ENCODE assay signal across 24 mouse cellular contexts in genomic region chr5:62906954-62907353, GRCm38 (mm10).
A peak's percentile ranks its signal among the peaks of the same experiment; 100 is the strongest.
DNase-seq lines count a peak whose midpoint lies in the region; ATAC-seq and TF ChIP-seq lines count a peak whose summit lies in the region.
"Had no signal": no experiment of that assay in that cellular context is flagged by ENCODE, and none has a peak within 500 bp of the region (broad histone marks: within the 10 kb centered on the region; RNA-seq: fewer than 3 reads in every experiment).

No protein-coding gene starts in this region.

- no peak overlapping the region for H3K27ac ChIP-seq in forebrain, embryonic 14.5 days (ENCODE audit: low read depth, low read length)
- no peak overlapping the region for H3K27ac ChIP-seq in forebrain, embryonic 10.5 days
- H3K27ac ChIP-seq in hindbrain, postnatal 0 days: no peak overlapping the region
- H3K27ac ChIP-seq in hindbrain, embryonic 10.5 days: no peak overlapping the region
- no peak overlapping the region for H3K27ac ChIP-seq in midbrain, embryonic 14.5 days (replicated peaks; ENCODE audit: low read depth, low read length)
- no peak overlapping the region for H3K27ac ChIP-seq in midbrain, embryonic 13.5 days
- H3K27ac ChIP-seq in stomach, postnatal 0 days (replicated peaks): no peak overlapping the region
- H3K27ac ChIP-seq: hindbrain, embryonic 12.5 days; limb, embryonic 10.5 days; liver, embryonic 15.5 days; midbrain, embryonic 12.5 days; stomach, embryonic 15.5 days had no signal

- WGBS in forebrain, embryonic 14.5 days: 86% methylated on average over 2 of the region's 2 CpGs
- WGBS in forebrain, embryonic 10.5 days: 88% methylated on average over 2 of the region's 2 CpGs
- WGBS in hindbrain, postnatal 0 days: 60% methylated on average over 2 of the region's 2 CpGs
- WGBS in hindbrain, embryonic 10.5 days: 85% methylated on average over 2 of the region's 2 CpGs
- 77% methylated on average over 2 of the region's 2 CpGs for WGBS in midbrain, embryonic 14.5 days
- WGBS in midbrain, embryonic 13.5 days: 81% methylated on average over 2 of the region's 2 CpGs
- WGBS in stomach, postnatal 0 days: 63% methylated on average over 2 of the region's 2 CpGs

- H3K9ac ChIP-seq in forebrain, embryonic 14.5 days (ENCODE audit: low read length): no peak overlapping the region
- H3K9ac ChIP-seq in hindbrain, postnatal 0 days (replicated peaks; ENCODE audit: low read length): no peak overlapping the region
- H3K9ac ChIP-seq in midbrain, embryonic 14.5 days (replicated peaks; ENCODE audit: low read length): no peak overlapping the region
- no peak overlapping the region for H3K9ac ChIP-seq in midbrain, embryonic 13.5 days (replicated peaks)
- H3K9ac ChIP-seq in stomach, postnatal 0 days (ENCODE audit: low read length): no peak overlapping the region
- H3K9ac ChIP-seq: hindbrain, embryonic 12.5 days; liver, embryonic 15.5 days; midbrain, embryonic 12.5 days; stomach, embryonic 15.5 days had no signal

- DNase-seq in forebrain, embryonic 14.5 days (ENCODE audit: low spot score): peak; percentile 6
- DNase-seq in forebrain, embryonic 10.5 days (ENCODE audit: extremely low spot score, low spot score): no peak
- DNase-seq in hindbrain, postnatal 0 days (ENCODE audit: low spot score): peak; percentile 60
- DNase-seq in hindbrain, embryonic 10.5 days (ENCODE audit: low spot score): no peak
- peak; percentile 48 for DNase-seq in midbrain, embryonic 14.5 days
- no peak for DNase-seq in stomach, postnatal 0 days (ENCODE audit: low spot score)
- no peak for DNase-seq in spleen, postnatal 36 days (ENCODE audit: low spot score in 2 of 2)
- DNase-seq: adrenal gland, postnatal 14 days; cerebellum, adult 11 months; cerebellum, adult 9-11 months; gastrocnemius, postnatal 10 days; heart, postnatal 10 days; kidney, postnatal 4 days; liver; thymus, adult 18-20 months had no signal

- no peaks in the 10 kb centered on the region for H3K9me3 ChIP-seq in forebrain, embryonic 14.5 days (replicated peaks; ENCODE audit: control insufficient read depth, low read length)
- no peaks in the 10 kb centered on the region for H3K9me3 ChIP-seq in forebrain, embryonic 10.5 days
- H3K9me3 ChIP-seq in hindbrain, postnatal 0 days (ENCODE audit: low read length): no peaks in the 10 kb centered on the region
- no peaks in the 10 kb centered on the region for H3K9me3 ChIP-seq in hindbrain, embryonic 10.5 days
- no peaks in the 10 kb centered on the region for H3K9me3 ChIP-seq in midbrain, embryonic 14.5 days (ENCODE audit: control insufficient read depth, low read length)
- no peaks in the 10 kb centered on the region for H3K9me3 ChIP-seq in midbrain, embryonic 13.5 days
- no peaks in the 10 kb centered on the region for H3K9me3 ChIP-seq in stomach, postnatal 0 days (ENCODE audit: control insufficient read depth, low read length)
- H3K9me3 ChIP-seq: hindbrain, embryonic 12.5 days; limb, embryonic 10.5 days; liver, embryonic 15.5 days; midbrain, embryonic 12.5 days; stomach, embryonic 15.5 days had no signal

- TF ChIP-seq EP300 in stomach, postnatal 0 days (optimal IDR thresholded peaks at IDR 0.05): no peak

- no peak for ATAC-seq in forebrain, embryonic 14.5 days
- ATAC-seq in hindbrain, postnatal 0 days: peak; percentile 49; the same call in 1 of the 2 replicates
- no peak for ATAC-seq in midbrain, embryonic 14.5 days (ENCODE audit: low FRiP score, low TSS enrichment)
- no peak for ATAC-seq in midbrain, embryonic 13.5 days
- no peak for ATAC-seq in stomach, postnatal 0 days (ENCODE audit: low FRiP score, low TSS enrichment)
- ATAC-seq: intestine, embryonic 16.5 days; lung, postnatal 0 days had no signal

- no peaks in the 10 kb centered on the region for H3K4me1 ChIP-seq in forebrain, embryonic 14.5 days (ENCODE audit: control insufficient read depth, insufficient read depth, low read length)
- no peaks in the 10 kb centered on the region for H3K4me1 ChIP-seq in forebrain, embryonic 10.5 days
- no peaks in the 10 kb centered on the region for H3K4me1 ChIP-seq in hindbrain, postnatal 0 days (ENCODE audit: insufficient read depth, low read length)
- H3K4me1 ChIP-seq in hindbrain, embryonic 10.5 days (replicated peaks): no peaks in the 10 kb centered on the region
- H3K4me1 ChIP-seq in midbrain, embryonic 14.5 days (ENCODE audit: control insufficient read depth, insufficient read depth, low read length): no peaks in the 10 kb centered on the region
- H3K4me1 ChIP-seq in midbrain, embryonic 13.5 days (replicated peaks): no peaks in the 10 kb centered on the region
- H3K4me1 ChIP-seq in stomach, postnatal 0 days (replicated peaks; ENCODE audit: control insufficient read depth, insufficient read depth): no peaks in the 10 kb centered on the region
- H3K4me1 ChIP-seq: hindbrain, embryonic 12.5 days; limb, embryonic 10.5 days; liver, embryonic 15.5 days; midbrain, embryonic 12.5 days; stomach, embryonic 15.5 days had no signal

- no peak overlapping the region for H3K4me3 ChIP-seq in forebrain, embryonic 14.5 days (ENCODE audit: low read depth, low read length)
- H3K4me3 ChIP-seq in forebrain, embryonic 10.5 days: no peak overlapping the region
- no peak overlapping the region for H3K4me3 ChIP-seq in hindbrain, postnatal 0 days (ENCODE audit: low read length)
- no peak overlapping the region for H3K4me3 ChIP-seq in hindbrain, embryonic 10.5 days
- H3K4me3 ChIP-seq in midbrain, embryonic 14.5 days (replicated peaks; ENCODE audit: low read depth, low read length): no peak overlapping the region
- H3K4me3 ChIP-seq in midbrain, embryonic 13.5 days (replicated peaks): no peak overlapping the region
- no peak overlapping the region for H3K4me3 ChIP-seq in stomach, postnatal 0 days (ENCODE audit: low read depth, low read length)
- H3K4me3 ChIP-seq: hindbrain, embryonic 12.5 days; limb, embryonic 10.5 days; liver, embryonic 15.5 days; midbrain, embryonic 12.5 days; stomach, embryonic 15.5 days had no signal

- no peak overlapping the region for H3K4me2 ChIP-seq in forebrain, embryonic 14.5 days (ENCODE audit: low read length)
- H3K4me2 ChIP-seq in hindbrain, postnatal 0 days (ENCODE audit: low read depth, low read length): no peak overlapping the region
- no peak overlapping the region for H3K4me2 ChIP-seq in midbrain, embryonic 14.5 days (ENCODE audit: low read length)
- H3K4me2 ChIP-seq in midbrain, embryonic 13.5 days (replicated peaks): no peak overlapping the region
- no peak overlapping the region for H3K4me2 ChIP-seq in stomach, postnatal 0 days (replicated peaks; ENCODE audit: low read depth)
- H3K4me2 ChIP-seq: heart, embryonic 11.5 days; hindbrain, embryonic 12.5 days; liver, embryonic 15.5 days; midbrain, embryonic 12.5 days; stomach, embryonic 15.5 days had no signal

- no peaks in the 10 kb centered on the region for H3K27me3 ChIP-seq in forebrain, embryonic 14.5 days (replicated peaks; ENCODE audit: control insufficient read depth, insufficient read depth, low read length)
- no peaks in the 10 kb centered on the region for H3K27me3 ChIP-seq in forebrain, embryonic 10.5 days (ENCODE audit: poor library complexity, severe bottlenecking)
- no peaks in the 10 kb centered on the region for H3K27me3 ChIP-seq in hindbrain, postnatal 0 days (ENCODE audit: insufficient read depth, low read length)
- no peaks in the 10 kb centered on the region for H3K27me3 ChIP-seq in hindbrain, embryonic 10.5 days (ENCODE audit: insufficient read depth, poor library complexity, severe bottlenecking)
- no peaks in the 10 kb centered on the region for H3K27me3 ChIP-seq in midbrain, embryonic 14.5 days (ENCODE audit: control insufficient read depth, insufficient read depth, low read length)
- no peaks in the 10 kb centered on the region for H3K27me3 ChIP-seq in midbrain, embryonic 13.5 days
- no peaks in the 10 kb centered on the region for H3K27me3 ChIP-seq in stomach, postnatal 0 days (ENCODE audit: control insufficient read depth, insufficient read depth, low read length)
- H3K27me3 ChIP-seq: hindbrain, embryonic 12.5 days; liver, embryonic 15.5 days; midbrain, embryonic 12.5 days; stomach, embryonic 15.5 days had no signal

- peak; percentile 68 for TF ChIP-seq CTCF in hindbrain, postnatal 0 days (IDR thresholded peaks at IDR 0.05; ENCODE audit: low read depth)
- TF ChIP-seq CTCF in stomach, postnatal 0 days (IDR thresholded peaks at IDR 0.05; ENCODE audit: low read depth): peak; percentile 38

- no peaks in the 10 kb centered on the region for H3K36me3 ChIP-seq in forebrain, embryonic 14.5 days (ENCODE audit: control insufficient read depth, insufficient read depth, low read length)
- no peaks in the 10 kb centered on the region for H3K36me3 ChIP-seq in forebrain, embryonic 10.5 days (replicated peaks)
- H3K36me3 ChIP-seq in hindbrain, postnatal 0 days (ENCODE audit: insufficient read depth, low read length): no peaks in the 10 kb centered on the region
- no peaks in the 10 kb centered on the region for H3K36me3 ChIP-seq in hindbrain, embryonic 10.5 days
- H3K36me3 ChIP-seq in midbrain, embryonic 14.5 days (ENCODE audit: control insufficient read depth, insufficient read depth, low read length): no peaks in the 10 kb centered on the region
- no peaks in the 10 kb centered on the region for H3K36me3 ChIP-seq in midbrain, embryonic 13.5 days
- no peaks in the 10 kb centered on the region for H3K36me3 ChIP-seq in stomach, postnatal 0 days (ENCODE audit: control insufficient read depth, insufficient read depth, low read length)
- H3K36me3 ChIP-seq: hindbrain, embryonic 12.5 days; limb, embryonic 10.5 days; liver, embryonic 15.5 days; midbrain, embryonic 12.5 days; stomach, embryonic 15.5 days had no signal

Comparison
In these comparisons a context has a peak if more than half of its experiments do, and no peak if none do; other contexts are left out.
1. DNase-seq: peak in forebrain, embryonic 14.5 days (single experiment), hindbrain, postnatal 0 days (single experiment) and midbrain, embryonic 14.5 days (single experiment); none in forebrain, embryonic 10.5 days (single experiment), hindbrain, embryonic 10.5 days (single experiment), stomach, postnatal 0 days (single experiment) and spleen, postnatal 36 days (0 of 2).